Mouse (Mus musculus) C2C12 (cell line): ENCODE data around the gene Kank2.

Experiments
- CEBPB ChIP-seq: IDR thresholded peaks from one replicate; pipeline ENCODE4 v1.6.1; 2011; ENCODE audit warnings: low read depth, mild to moderate bottlenecking, control low read depth, moderate library complexity
- CTCF ChIP-seq: IDR thresholded peaks from one replicate; pipeline ENCODE4 v1.5.1; 2011; ENCODE audit not compliant: control insufficient read depth, insufficient read depth, insufficient read length
- FOSL1 ChIP-seq: IDR thresholded peaks from one replicate; pipeline ENCODE4 v1.8.0; 2011; ENCODE audit warnings: mild to moderate bottlenecking, low read length; ENCODE audit not compliant: poor library complexity, insufficient read depth, severe bottlenecking
- MAX ChIP-seq: IDR thresholded peaks from one replicate; pipeline ENCODE4 v1.6.1; 2011; ENCODE audit warnings: mild to moderate bottlenecking, control low read depth
- MYOD1 ChIP-seq: IDR thresholded peaks from one replicate; pipeline ENCODE4 v1.6.1; 2011; ENCODE audit warnings: low read depth; ENCODE audit not compliant: control insufficient read depth, insufficient read length
- MYOG ChIP-seq: IDR thresholded peaks from one replicate; pipeline ENCODE4 v1.6.1; 2011; ENCODE audit not compliant: control insufficient read depth, insufficient read length; ENCODE audit errors: extremely low read depth
- USF1 ChIP-seq: IDR thresholded peaks from one replicate; pipeline ENCODE4 v1.6.1; 2011; ENCODE audit warnings: low read depth, mild to moderate bottlenecking, control low read depth, moderate library complexity

DNA sequence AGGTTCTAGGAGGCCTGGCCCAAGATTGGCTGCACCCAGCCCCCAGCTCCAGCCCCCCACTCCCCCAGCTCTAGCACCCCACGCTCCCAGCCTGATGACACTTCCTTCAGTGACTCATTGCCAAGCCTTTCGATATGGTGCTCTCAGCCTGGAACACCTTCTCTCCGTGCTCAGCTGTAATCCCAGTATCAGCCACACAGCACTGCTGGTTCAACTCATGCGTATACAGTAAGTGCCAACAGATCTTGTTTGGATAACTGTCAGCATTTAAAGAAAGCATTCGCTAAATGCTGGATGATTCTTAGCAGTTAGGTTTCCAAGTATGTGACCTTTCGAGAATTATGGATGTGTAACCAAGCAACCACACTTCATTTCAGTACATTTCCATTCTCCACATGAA, 44.5 kb upstream of the Kank2 start:
- TF ChIP-seq CTCF (no peak), USF1 (no peak), MYOG (no peak), CEBPB (no peak), FOSL1 (no peak), MAX (no peak), MYOD1 (no peak)
